Mouse (Mus musculus) intestine, embryonic 16.5 days (tissue): ENCODE results near the gene Haus8. TPM values are rescaled to one million over a fixed set of nuclear protein-coding genes. Genes with fewer than 3 reads are reported as not detected.
"Not testable (repeated sequence)": the region's sequence is repeated elsewhere in the genome, so short reads cannot be mapped to it uniquely, and the experiment has no call there.

ENCODE experiments used
- ATAC-seq: fragments of 200-750 bp; cut with Nextera tagmentation; 2 replicates; pipeline ENCODE4 v1.8.0; 2017; ENCODE audit warnings: moderate TSS enrichment, moderate library complexity
- H3K27ac ChIP-seq: fragments of 300-500 bp; sonication (generic); 2 replicates; pipeline ENCODE4 v1.5.1; 2014; ENCODE audit warnings: mild to moderate bottlenecking, low read length
- H3K27me3 ChIP-seq: fragments of 300-500 bp; sonication (generic); replicated peaks from 2 replicates; pipeline ENCODE4 v1.6.1; 2014; ENCODE audit warnings: low read length, control low read depth, mixed read lengths; ENCODE audit not compliant: control insufficient read depth, insufficient read depth
- H3K36me3 ChIP-seq: fragments of 300-500 bp; sonication (generic); 2 replicates; pipeline ENCODE4 v1.6.1; 2014; ENCODE audit warnings: low read length, control low read depth; ENCODE audit not compliant: control insufficient read depth, insufficient read depth
- H3K4me1 ChIP-seq: fragments of 300-500 bp; sonication (generic); 2 replicates; pipeline ENCODE4 v1.6.1; 2014; ENCODE audit warnings: low read length, control low read depth, mixed read lengths; ENCODE audit not compliant: control insufficient read depth, insufficient read depth
- H3K4me2 ChIP-seq: fragments of 300-500 bp; sonication (generic); 2 replicates; pipeline ENCODE4 v1.6.1; 2014; ENCODE audit warnings: low read depth, low read length, control low read depth
- H3K4me3 ChIP-seq: fragments of 300-500 bp; sonication (generic); 2 replicates; pipeline ENCODE4 v1.5.1; 2014; ENCODE audit warnings: mild to moderate bottlenecking, low read length
- H3K9ac ChIP-seq: fragments of 300-500 bp; sonication (generic); 2 replicates; pipeline ENCODE4 v1.6.1; 2014; ENCODE audit warnings: low read depth, low read length
- H3K9me3 ChIP-seq: fragments of 300-500 bp; sonication (generic); 2 replicates; pipeline ENCODE4 v1.6.1; 2016; ENCODE audit warnings: low read length, control low read depth; ENCODE audit not compliant: control insufficient read depth
- WGBS: fragments of 180-500 bp; shearing (Covaris S2); extraction: QIAGEN DNeasy Blood & Tissue Kit; methylation state at CpG from one replicate; pipeline ENCODE4 v1.1.7; 2014; 5-methylcytosine and 5-hydroxymethylcytosine counted together
- polyA plus RNA-seq: library from polyadenylated mRNA; unstranded; fragments of >200 nt; fragmentation: Nextera tagmentation; extraction: Ambion mirVana; gene quantifications from 2 replicates; pipeline ENCODE4 v1.2.1, GENCODE M21; 2015

Gene Haus8
- polyA plus RNA-seq, 1 experiment from 2014 or later, result 48.4 TPM

DNA sequence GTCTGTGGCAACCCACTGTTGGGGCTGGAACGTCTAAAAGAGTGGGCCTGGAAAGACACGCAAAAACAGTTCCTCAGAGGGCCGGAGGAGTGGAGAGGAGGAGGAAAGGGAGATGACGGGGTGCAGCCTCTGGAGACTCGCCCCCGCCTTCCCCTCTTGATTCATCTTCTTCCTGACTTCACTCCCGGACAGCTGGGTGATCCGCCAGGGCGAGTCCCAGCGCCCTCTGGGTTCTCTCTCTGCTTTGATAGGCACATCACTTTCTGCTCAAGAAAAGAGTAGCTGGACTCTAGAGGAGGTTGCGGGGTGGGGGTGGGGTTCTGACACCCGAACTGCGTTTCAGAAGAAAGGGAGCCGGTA lies 397 bp upstream of the Haus8 start:
- H3K4me2 ChIP-seq, result peak overlapping the region; percentile 65
- H3K27me3 ChIP-seq, result no peaks in the 10 kb centered on the region
- peaks cover 12% of the 10 kb centered on the region for H3K4me1 ChIP-seq
- H3K27ac ChIP-seq, result peak overlapping the region; percentile 84
- no peaks in the 10 kb centered on the region for H3K36me3 ChIP-seq
- H3K4me3 ChIP-seq, result peak overlapping the region; percentile 79
- no peaks in the 10 kb centered on the region for H3K9me3 ChIP-seq
- under 1% methylated on average over 14 of the region's 14 CpGs for WGBS
- ATAC-seq, result peak; percentile 6; the same call in 1 of the 2 replicates
- peak overlapping the region; percentile 82 for H3K9ac ChIP-seq

- Histone ChIP-seq H3K27ac (peak overlapping the region; percentile 72), H3K4me1 (peaks cover 12% of the 10 kb centered on the region), H3K9me3 (no peaks in the 10 kb centered on the region), H3K36me3 (no peaks in the 10 kb centered on the region), H3K27me3 (no peaks in the 10 kb centered on the region), H3K4me2 (peak overlapping the region; percentile 79), H3K4me3 (peak overlapping the region; percentile 79), H3K9ac (peak overlapping the region; percentile 72)
- 0 out of 2 replicates have a peak, but pooled peaks have one; percentile 1 for ATAC-seq
- 14% methylated on average over 5 of the region's 5 CpGs for WGBS
Observed at GRCm38 (mm10) chr8:71271630-71272029, 1.1 kb downstream of the Haus8 start.

DNA sequence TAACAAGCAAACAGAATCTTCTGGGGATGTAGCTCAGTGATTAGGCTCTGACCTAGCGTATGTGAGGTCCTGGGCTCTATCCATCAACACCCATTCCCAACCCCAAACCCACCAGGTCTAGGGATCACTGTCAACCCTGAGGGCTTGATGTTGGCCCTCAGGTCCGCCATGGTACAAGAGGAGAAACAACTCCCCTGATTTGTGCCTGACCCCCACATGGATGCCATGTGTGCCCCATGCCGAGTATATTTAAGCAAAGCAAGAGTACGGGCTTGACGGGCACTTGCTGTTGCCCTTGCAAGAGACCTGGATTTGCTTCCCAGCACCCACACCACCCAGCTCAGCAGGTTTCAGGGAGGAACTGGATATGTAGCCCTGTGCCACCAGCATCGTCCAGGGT lies 4.4 kb downstream of the Haus8 start:
- not testable (repeated sequence) for H3K36me3 ChIP-seq, H3K27me3 ChIP-seq, H3K9ac ChIP-seq, H3K4me1 ChIP-seq, H3K4me2 ChIP-seq, H3K27ac ChIP-seq, H3K4me3 ChIP-seq, H3K9me3 ChIP-seq, ATAC-seq
- 94% methylated on average over 5 of the region's 6 CpGs for WGBS

DNA sequence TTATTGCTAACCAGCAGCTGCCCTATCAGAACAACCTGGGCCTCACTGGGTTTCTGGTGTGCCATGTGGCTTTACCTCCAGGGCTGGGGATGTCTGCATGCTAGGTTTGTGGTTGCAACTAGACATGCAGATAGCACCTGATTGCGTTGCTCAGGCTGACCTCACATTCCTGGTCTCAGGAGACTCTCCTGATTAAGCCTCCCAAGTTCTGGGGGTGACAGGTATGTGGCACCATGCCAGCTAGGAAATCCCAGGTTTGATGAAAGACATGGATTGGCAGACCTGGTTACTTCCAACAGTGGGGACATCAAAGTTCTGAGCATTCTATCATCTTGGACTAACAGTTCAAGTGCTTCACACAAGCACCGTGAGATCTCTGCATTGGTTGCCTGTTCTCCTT lies 5.0 kb downstream of the Haus8 start:
- 97% methylated on average over 2 of the region's 2 CpGs for WGBS
- peaks cover 4% of the 10 kb centered on the region for H3K4me1 ChIP-seq
- no peak overlapping the region for H3K4me3 ChIP-seq
- ATAC-seq, result no peak
- H3K9ac ChIP-seq, result no peak overlapping the region
- H3K36me3 ChIP-seq, result no peaks in the 10 kb centered on the region
- H3K4me2 ChIP-seq, result no peak overlapping the region
- H3K27me3 ChIP-seq, result no peaks in the 10 kb centered on the region
- no peaks in the 10 kb centered on the region for H3K9me3 ChIP-seq
- H3K27ac ChIP-seq, result no peak overlapping the region

DNA sequence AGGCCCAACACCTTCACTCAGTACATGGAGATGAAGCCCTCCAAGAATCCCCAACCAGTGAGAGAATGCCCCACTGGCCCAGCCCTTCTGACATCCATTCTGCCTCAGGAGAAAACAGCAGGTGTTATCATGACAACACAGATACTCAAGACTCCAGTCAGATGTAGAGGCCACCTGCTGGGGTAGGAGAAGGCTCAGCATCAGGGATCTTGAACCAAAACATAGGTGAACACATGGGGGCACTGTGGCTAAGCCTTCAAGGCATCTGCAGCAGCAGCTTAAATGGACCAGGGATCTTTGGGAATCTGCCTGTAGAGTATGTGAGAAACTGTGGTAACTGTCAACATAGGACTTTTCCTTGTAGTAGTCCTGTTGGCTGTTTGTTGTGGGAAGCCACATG lies 11.5 kb downstream of the Haus8 start:
- Histone ChIP-seq H3K9me3 (no peaks in the 10 kb centered on the region), H3K27ac (no peak overlapping the region), H3K36me3 (no peaks in the 10 kb centered on the region), H3K4me1 (no peaks in the 10 kb centered on the region), H3K4me3 (no peak overlapping the region), H3K27me3 (no peaks in the 10 kb centered on the region), H3K9ac (no peak overlapping the region), H3K4me2 (no peak overlapping the region)
- ATAC-seq, result no peak

GRCm38 (mm10) chr8:71256545-71257232 lies 16.0 kb downstream of the Haus8 start:
- 85% methylated on average over 3 of the region's 3 CpGs for WGBS
- Histone ChIP-seq H3K9me3 (no peaks in the 10 kb centered on the region), H3K4me1 (no peaks in the 10 kb centered on the region), H3K9ac (no peak overlapping the region), H3K4me2 (no peak overlapping the region), H3K4me3 (no peak overlapping the region), H3K27ac (no peak overlapping the region), H3K27me3 (no peaks in the 10 kb centered on the region), H3K36me3 (peaks cover 7% of the 10 kb centered on the region; the same call in 1 of the 2 replicates)
- no peak for ATAC-seq

DNA sequence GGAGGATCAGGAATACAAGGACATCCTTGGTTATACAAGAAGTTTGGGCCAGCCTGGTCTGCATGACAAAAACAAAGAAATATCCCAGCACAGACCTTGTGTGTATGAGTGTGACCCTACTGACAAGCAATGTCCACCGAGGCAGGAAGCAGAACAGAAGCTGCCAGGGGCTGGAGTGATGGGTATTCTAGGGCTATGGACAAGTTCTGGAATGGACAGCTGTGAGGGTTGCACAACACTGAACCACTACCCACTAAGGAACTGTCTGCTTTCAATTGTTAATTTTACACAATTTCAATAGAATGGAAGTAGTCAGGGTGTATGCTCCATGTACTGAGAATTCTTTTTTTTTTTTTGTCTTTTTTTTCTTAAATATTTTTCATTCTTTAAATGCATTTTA lies 24.5 kb downstream of the Haus8 start:
- Histone ChIP-seq H3K36me3 (no peaks in the 10 kb centered on the region), H3K27ac (no peak overlapping the region), H3K9me3 (no peaks in the 10 kb centered on the region), H3K27me3 (no peaks in the 10 kb centered on the region), H3K4me2 (no peak overlapping the region), H3K4me1 (no peaks in the 10 kb centered on the region), H3K9ac (no peak overlapping the region), H3K4me3 (no peak overlapping the region)
- no peak for ATAC-seq
- 87% methylated on average over 1 of the region's 1 CpGs for WGBS

GRCm38 (mm10) chr8:71242757-71243156 lies 30.0 kb downstream of the Haus8 start:
- 43% methylated on average over 2 of the region's 2 CpGs for WGBS
- Histone ChIP-seq H3K9ac (no peak overlapping the region), H3K4me1 (no peaks in the 10 kb centered on the region), H3K27me3 (no peaks in the 10 kb centered on the region), H3K4me3 (no peak overlapping the region), H3K36me3 (no peaks in the 10 kb centered on the region), H3K9me3 (no peaks in the 10 kb centered on the region), H3K4me2 (no peak overlapping the region), H3K27ac (no peak overlapping the region)
- no peak for ATAC-seq

GRCm38 (mm10) chr8:71224560-71224959 lies 48.2 kb downstream of the Haus8 start:
- Histone ChIP-seq H3K4me3 (no peak overlapping the region), H3K9me3 (no peaks in the 10 kb centered on the region), H3K27me3 (no peaks in the 10 kb centered on the region), H3K9ac (no peak overlapping the region), H3K27ac (no peak overlapping the region), H3K4me1 (no peaks in the 10 kb centered on the region), H3K36me3 (no peaks in the 10 kb centered on the region), H3K4me2 (no peak overlapping the region)
- no peak for ATAC-seq
- 49% methylated on average over 2 of the region's 2 CpGs for WGBS

DNA sequence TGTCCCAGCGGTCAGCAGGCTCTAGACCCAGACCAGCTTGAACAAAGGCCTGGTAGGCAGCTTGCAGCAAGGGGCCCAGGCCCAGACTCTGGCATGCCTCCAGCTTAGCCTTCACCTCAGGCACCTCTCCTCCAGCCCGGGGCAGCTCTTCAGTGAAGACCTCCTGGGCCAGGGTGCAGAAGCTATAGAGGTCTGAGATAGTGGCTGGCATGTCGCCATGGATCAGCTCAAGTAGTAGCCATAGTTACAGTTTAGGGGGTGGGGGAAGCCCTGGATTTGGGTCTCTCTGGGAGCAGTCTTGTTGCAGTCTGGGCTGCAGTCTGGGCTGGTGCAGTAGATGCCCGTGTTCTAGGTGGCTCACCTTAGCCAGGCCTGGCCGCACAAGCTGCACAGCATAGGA lies 58.5 kb downstream of the Haus8 start:
- H3K4me3 ChIP-seq, H3K27ac ChIP-seq, ATAC-seq, H3K4me2 ChIP-seq, H3K9me3 ChIP-seq, H3K9ac ChIP-seq, H3K36me3 ChIP-seq, H3K4me1 ChIP-seq, H3K27me3 ChIP-seq: not testable (repeated sequence)
- WGBS, result 80% methylated on average over 3 of the region's 5 CpGs
